Mouse (Mus musculus): ENCODE data around the gene Azin2.

DNA sequence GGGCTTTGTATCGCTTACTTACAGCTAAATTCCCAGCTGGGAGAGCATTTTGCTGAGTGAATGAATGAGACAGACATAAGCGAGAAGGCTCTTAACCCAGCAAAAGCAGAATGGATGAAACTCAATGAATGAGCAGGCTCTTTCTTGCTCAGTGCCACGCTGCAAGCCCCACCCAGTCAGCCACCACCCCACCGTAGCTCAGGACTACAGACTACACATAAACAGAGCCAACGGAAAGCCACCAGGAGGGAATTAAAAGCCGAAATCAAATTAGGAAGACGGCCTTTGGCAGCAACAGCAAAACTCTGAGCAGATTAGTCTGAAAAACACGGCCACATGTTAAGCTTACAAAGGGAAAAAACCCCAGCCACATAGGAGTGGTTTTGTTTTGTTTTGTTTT lies 3.4 kb downstream of the Azin2 start:
- TF ChIP-seq CTCF (IDR thresholded peaks at IDR 0.05; ENCODE audit: borderline replicate concordance, control insufficient read depth, extremely low read depth, insufficient read depth, low read length, poor library complexity) (no peak), POLR2A (IDR thresholded peaks at IDR 0.05; ENCODE audit: control insufficient read depth, extremely low read depth, insufficient read depth, low read length, poor library complexity) (no peak)

All from thymus, adult 2 months (tissue).